Mouse (Mus musculus): ENCODE measurements around the gene Gne.

DNA sequence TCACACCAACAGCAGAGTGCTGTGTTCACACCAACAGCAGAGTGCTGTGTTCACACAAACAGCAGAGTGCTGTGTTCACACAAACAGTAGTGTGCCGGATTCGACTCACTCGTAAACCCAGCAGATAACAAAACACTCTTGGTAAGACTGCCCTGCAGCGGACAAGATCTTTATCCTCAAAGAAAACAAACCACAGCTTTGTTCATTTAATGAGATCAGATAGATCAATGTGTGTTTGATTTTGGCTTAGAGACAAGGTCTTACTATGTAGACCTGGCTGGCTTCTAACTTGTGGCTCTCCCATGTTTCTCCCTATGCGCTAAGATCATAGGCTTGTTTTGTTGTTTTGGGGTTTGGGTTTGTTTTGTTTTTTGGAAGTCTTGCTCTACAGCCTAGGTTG, 37.9 kb downstream of the Gne start:
- no peak for TF ChIP-seq CTCF (IDR thresholded peaks at IDR 0.05; ENCODE audit: insufficient read depth, low read depth, low read length)
- no peak for TF ChIP-seq POLR2A (IDR thresholded peaks at IDR 0.05; ENCODE audit: insufficient read depth, low read depth, low read length)

All from olfactory bulb, adult 2 months (tissue).